Mouse (Mus musculus) gastrocnemius, postnatal 14 days (tissue): ENCODE data around the gene Hoxb8. TPM values are rescaled to one million over a fixed set of nuclear protein-coding genes. Genes with fewer than 3 reads are reported as not detected.

Experiments
- DNase-seq: peaks from one replicate; pipeline ENCODE4 v3.0.0; 2021; ENCODE audit warnings: mixed read lengths
- intact Hi-C: fragments of 180-260 bp; cut with DNase I; formaldehyde crosslinking; loops from one replicate; pipeline ENCODE4 v1.15.1; 2025; ENCODE audit warnings: low total_unique reads
- total RNA-seq, 2 experiments: library from RNA; stranded (reverse); gene quantifications; 2 replicates each; pipeline ENCODE4 v1.2.3; 2021

Hoxb8 gene
- total RNA-seq, 2 experiments from 2014 or later: 0.71 to 0.74 TPM

DNA sequence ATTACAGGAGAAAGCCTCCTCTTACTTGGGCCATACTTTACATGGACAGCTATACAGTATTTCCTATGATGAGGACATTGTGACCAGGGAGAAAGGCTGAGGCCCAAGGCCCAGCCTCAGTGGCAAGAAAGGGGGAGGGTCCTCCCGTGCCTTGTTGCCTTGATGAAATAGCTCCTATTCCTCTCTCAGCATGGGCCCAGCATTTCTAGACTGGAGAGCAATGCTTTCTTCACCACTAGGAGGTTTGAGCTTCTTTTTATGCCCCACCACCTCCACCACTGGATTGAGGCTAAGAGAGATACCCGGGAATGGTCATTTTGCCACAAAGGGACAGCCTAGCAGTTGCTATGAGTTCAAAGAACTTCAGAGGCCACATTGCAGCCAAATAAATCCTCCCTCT, 15.3 kb downstream of the Hoxb8 start:
- intact Hi-C loops: no loop called here
- DNase-seq: no peak

DNA sequence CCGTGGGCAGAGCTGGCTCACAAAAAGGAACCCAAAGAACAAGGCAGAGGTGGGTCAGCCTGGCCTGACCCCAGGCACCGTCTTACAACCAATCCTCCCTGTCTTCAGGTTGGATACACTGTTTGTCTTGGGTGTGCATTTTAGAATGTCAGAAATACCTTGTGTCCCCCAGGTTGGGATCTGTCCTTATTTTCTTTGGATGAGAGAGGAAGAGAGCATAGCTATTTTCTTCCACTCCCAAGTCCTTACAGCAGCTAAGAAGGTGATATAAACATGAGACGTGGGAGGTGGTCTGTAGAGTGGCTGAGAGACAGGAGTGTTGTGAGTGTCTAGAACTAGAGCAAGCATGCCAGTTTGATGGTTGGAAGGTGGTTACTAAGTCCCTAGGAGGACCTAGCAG, 15.7 kb downstream of the Hoxb8 start:
- no peak for DNase-seq
- intact Hi-C loops: no loop called here

DNA sequence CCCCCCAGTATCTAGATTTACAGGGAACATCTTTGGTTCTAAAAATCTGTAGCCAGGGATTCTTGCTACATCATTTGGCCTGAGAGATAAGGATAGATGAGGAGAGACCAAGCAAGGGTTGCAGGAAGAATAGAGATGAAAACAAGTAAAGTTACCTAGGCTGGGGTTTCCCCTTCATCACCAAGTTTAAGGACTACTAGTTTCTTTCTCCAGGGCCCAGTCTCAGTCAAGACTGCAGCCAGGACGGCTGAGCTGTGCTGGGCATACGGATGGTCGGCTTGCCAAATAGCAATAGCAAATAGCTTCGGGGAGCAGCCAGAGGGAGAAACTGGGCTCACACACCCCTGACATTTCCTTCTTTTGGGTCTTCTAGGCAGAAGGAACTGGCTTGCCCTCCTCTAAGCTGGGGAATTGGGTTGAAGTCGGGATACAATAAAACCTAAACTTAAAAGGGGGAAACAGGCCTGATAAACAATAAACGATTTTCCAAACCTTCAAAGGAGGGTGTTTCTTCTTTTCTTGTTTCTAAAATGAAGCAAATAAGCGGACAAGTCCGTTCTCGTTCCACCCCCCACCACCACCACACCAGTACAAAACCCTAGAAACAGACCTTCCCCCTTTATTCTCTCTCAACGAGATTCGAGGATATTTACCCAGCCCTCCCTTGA, 16.4 kb downstream of the Hoxb8 start:
- intact Hi-C loops: no loop called here
- DNase-seq: no peak

DNA sequence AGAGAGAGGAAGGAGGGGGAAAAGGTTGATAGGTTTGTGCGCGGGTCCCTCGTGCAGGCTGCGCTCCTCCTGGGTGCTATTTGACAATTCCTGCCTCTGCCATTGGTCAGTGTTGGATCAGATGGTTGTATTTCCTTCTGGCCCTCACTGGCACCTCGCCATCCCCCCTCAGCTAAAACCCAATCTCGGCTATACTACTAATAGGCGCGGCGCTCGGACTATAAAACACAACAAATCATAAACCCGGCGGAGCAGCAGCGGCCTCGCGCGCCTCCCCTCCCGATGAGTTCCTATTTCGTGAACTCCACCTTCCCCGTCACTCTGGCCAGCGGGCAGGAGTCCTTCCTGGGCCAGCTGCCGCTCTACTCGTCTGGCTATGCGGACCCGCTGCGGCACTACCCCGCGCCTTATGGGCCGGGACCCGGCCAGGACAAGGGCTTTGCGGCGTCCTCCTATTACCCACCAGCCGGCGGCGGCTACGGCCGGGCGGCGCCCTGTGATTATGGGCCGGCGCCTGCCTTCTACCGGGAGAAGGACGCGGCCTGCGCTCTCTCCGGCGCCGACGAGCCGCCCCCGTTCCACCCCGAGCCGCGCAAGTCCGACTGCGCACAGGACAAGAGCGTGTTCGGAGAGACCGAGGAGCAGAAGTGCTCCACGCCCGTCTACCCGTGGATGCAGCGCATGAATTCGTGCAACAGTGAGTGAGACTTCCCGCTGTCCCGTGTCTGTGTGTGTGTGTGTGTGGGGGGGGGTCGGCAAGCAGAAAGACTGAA, 17.4 kb downstream of the Hoxb8 start:
- intact Hi-C loops: no loop called here
- DNase-seq: no peak

DNA sequence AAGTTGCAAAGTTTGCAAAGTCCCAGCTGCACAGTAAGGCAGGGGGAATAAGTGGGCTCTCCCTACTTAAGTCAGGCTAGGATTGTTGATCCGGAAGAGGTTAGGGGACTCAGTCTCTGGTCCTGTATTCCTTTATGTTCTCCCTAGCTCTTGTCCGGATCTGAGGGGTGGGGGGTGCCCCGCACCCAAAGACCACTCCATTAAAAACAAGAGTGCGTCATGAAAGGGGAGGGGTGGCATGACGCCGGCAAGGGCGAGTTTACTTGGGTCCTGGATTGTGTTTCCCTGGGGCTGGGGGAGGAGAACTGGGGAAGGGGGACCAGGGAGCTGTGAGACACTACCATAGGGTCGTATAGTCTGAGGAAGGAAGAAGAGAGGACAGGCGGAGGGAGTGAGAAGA, 18.1 kb downstream of the Hoxb8 start:
- intact Hi-C loops: loop anchor here (5.0 to 10.0 kb wide), 2 partner anchors 105 to 238 kb away; no protein-coding TSS in a partner anchor
- no peak for DNase-seq

DNA sequence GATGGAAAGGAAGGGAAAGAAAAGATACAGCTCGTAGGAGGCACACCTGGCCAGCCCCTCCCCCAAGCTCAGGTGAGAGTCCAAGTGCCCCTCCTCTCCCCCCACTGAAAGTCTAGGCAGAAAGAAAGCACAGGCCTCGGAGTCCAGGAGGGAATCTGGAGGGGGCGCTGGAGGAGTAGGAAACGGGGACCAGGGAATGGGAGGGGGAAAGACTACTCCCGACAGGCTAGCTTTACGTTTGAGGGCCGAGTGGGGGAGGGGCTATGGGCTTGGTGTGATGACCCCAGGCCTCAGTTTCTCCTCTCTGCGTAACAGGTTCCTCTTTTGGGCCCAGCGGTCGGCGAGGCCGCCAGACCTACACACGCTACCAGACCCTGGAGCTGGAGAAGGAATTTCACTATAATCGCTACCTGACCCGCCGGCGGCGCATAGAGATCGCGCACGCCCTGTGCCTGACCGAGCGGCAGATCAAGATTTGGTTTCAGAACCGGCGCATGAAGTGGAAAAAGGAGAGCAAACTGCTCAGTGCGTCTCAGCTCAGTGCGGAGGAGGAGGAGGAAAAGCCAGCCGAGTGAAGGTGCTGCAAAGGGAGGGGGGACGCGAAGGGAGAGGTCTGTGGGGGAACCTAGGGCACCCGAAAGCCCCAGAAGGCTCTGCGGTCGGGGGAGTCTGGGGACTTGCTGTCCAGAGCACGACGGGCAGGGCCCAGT, 18.8 kb downstream of the Hoxb8 start:
- intact Hi-C loops: loop anchor here (5.0 to 10.0 kb wide), 2 partner anchors 104 to 237 kb away; no protein-coding TSS in a partner anchor

DNA sequence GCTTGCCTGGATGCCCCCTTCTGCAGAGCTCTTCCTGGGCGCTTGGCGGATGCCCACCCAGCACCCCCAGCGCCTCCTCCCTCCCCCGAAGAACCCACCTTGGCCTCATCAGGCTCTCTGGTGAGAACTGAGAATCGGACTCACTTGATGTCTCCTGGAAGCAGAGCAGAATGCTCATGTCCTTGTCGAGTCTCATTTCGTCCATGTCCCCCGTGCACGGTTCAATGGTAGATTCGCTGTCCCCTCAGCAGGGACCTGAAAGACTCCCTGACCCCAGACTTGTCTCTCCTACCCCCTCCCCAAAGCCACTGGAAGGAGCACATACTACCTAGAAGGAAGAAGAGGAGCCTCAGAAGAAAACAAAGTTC, 19.3 kb downstream of the Hoxb8 start:
- DNase-seq: no peak
- intact Hi-C loops: loop anchor here (5.0 to 10.0 kb wide), 2 partner anchors 104 to 236 kb away; no protein-coding TSS in a partner anchor

More for the DNA sequence above, 18.8 kb downstream of the Hoxb8 start:
- DNase-seq: no peak

DNA sequence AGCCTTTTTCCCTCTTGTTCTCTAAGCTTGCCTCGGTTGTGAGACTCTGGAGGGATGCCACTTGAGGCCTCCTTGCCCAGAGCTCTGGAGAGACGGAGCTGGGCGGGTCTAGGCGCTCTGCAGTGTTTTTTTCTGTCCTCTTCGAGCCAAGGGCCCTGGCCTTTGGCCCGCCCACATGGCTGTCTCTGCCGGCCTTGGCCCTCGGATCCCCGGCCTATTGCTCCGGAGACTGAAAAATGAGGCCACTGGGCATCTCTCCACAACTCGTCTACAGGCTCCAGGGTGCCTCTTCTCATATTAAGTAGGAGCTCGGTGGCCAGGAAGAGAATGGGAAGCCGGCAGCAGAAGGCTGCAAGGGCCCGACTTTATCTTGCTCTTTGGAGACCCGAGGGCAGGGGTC, 20.1 kb downstream of the Hoxb8 start:
- DNase-seq: no peak
- intact Hi-C loops: loop anchor here (5.0 to 10.0 kb wide), 2 partner anchors 103 to 235 kb away; no protein-coding TSS in a partner anchor

DNA sequence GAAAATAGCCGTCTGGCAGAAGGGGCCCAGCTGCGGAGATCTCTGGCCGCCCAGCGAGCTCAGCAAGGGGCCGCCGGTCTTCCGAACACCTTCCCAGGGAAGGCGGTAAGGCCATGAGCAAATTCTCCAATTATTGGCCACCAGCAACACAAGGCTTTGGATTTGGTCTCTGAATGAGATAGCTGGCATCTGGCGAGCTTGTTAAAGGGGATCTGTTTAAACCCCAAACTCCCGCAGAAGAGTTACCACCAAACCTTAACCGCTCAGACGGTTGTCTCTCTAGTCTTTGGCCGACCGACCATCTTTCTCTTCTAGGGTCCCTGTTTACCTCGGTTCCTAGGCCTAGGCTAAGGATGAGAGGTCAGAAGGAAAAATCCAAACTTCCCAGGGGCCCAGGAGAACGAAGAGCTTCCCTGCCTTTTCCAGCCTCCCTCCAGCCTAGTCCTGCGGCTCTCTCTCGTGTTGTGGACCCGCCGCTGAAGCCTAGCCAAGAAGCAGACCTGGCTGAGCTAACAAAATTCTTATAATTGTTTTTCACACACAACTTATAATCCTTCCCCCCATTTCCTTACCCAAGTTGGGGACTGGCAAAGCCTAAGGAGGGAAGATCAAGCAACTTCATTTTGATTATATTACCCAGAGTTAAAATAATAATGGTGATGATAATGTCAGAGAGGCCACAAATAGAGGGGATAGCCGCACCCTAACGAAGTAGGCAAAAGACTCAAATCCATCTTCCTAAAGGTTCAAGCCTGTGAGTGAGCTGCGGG, 20.9 kb downstream of the Hoxb8 start:
- intact Hi-C loops: loop anchor here (5.0 to 10.0 kb wide), 2 partner anchors 102 to 235 kb away; no protein-coding TSS in a partner anchor
- no peak for DNase-seq

DNA sequence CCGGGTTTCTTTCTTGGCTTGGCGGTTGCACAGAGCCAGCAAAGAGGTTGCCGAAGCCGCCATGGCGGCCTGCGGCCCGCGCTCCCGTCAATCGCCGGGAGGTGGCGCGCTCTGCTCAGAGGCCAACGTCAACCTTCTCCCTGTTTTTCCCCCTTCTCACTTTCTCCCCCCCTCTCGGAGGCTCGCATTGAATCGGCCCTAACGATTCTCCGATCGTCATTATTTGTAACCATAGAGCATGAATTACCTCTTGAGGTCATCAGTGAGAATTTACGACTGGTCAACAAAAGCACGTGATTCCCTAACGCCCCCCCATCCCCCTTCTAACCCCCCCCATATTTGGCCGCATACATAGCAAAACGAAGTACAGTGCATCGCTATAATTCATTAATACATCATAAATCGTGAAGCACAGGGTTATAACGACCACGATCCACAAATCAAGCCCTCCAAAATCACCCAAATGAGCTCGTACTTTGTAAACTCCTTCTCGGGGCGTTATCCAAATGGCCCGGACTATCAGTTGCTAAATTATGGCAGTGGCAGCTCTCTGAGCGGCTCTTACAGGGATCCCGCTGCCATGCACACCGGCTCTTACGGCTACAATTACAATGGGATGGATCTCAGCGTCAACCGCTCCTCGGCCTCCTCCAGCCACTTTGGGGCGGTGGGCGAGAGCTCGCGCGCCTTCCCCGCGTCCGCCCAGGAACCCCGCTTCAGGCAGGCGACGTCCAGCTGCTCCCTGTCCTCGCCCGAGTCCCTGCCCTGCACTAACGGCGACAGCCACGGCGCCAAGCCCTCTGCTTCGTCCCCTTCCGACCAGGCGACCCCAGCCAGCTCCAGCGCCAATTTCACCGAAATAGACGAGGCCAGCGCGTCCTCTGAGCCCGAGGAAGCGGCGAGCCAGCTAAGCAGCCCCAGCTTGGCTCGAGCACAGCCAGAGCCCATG, 21.7 kb downstream of the Hoxb8 start, which contains the start of gene Hoxb5:
Gene Hoxb5, plus strand, starts transcription at position 186 of the 949 bp plus-strand sequence.
- intact Hi-C loops: loop anchor here (5.0 to 10.0 kb wide), 2 partner anchors 101 to 234 kb away; no protein-coding TSS in a partner anchor
- peak; percentile 66 for DNase-seq

DNA sequence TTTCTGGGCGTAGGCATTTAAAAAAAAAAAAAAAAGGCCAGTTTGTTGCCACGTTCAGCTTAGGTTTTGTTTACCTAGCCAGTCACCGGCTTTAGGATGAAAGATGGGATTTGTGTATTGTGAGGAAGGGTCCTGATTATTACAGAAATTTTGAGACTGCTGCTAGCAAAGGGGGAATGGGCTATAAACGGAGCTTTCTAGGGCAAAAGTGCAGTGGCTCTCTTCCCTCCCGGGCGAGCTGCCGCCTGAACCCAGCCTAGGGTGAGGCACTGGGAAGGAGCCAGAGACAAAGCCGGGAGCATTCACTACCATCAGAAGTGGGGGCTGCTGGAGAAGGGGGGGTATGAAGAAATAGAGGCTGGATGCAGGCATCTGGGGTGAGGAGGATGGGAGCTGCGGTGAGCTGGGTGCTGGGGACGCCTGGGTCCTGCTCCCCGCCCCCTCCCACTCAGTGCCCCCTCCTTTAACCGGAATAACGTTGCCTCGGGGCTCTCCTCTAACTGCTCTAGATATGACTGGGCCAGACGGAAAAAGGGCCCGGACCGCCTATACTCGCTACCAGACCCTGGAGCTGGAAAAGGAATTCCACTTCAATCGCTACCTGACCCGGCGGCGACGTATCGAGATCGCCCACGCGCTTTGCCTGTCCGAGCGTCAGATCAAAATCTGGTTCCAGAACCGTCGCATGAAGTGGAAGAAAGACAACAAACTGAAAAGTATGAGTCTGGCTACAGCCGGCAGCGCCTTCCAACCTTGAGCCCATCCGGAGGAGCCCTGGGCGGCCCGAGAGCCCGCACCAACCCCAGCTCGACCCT, 22.9 kb downstream of the Hoxb8 start:
- intact Hi-C loops: loop anchor here (5.0 to 10.0 kb wide), 2 partner anchors 100 to 233 kb away; no protein-coding TSS in a partner anchor
- no peak for DNase-seq

DNA sequence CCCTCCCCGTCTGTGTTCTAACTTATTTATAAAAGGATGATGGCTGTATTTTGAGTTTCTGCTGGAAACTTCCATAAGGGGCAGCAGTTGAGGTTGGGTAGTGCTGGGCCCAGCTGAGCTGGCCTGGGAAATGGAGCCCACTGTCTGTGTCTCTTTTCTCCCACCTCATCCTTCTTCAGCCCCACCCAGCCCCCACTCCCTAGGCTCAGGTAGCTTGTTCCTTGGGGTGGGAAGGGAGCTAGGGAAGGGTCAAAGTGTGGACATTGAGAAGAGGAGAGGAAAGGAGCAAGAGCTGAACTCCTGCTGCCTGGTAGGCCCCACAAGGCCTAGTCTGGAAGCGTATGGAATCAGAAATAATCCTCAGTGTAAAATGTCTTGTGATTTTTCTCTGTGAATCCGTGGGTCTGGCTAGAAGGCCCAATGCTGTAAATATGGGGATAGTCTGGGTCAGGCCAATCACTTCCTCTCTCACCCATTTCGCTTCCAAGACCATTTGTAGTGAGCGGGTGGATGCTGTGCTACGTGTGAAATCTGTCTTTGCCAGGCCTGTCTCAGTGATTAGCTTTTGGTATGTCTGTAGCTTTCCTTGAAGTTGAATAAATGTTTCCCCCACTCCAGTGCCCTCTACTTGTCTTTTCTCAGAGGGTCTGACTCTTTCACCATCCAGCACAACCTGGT, 23.9 kb downstream of the Hoxb8 start:
- no peak for DNase-seq
- intact Hi-C loops: loop anchor here (10.0 kb wide), 1 partner anchor 99 kb away; no protein-coding TSS in a partner anchor

DNA sequence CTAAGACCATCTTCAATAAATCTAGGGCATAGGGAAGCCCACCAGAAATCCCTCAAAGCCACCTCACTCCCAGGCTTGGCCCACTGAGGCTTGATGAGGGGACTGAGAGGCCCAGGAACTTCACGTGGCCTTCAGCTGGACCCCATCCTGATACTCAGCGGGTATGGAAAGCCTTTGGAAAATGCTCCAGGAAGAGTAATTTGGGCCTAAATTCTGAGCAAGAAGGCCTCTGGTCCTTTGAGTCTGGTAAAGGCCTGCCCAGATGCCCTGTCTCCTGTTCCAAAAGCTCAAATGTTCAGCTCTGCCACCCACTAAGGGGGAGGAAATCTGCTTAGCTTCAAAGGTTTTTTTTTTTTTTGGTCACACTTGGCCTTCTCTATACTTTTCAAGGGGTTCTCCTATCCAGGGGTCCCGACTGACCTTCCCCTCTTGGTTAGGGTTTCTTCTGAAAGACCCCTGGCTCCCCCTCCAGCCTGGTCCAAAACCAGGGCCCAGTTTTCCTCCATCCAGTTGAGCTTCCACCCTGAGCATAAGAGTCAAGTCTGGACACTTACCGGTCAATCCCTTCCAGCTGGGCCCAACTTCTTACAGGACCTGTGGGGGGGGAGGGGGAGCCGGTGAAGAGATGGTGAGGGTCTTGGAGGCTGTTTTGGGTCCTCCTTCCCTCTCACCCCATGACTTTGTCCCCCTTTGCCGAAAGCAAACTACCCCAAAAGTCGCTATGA, 24.6 kb downstream of the Hoxb8 start:
- intact Hi-C loops: loop anchor here (10.0 kb wide), 1 partner anchor 98 kb away; no protein-coding TSS in a partner anchor
- DNase-seq: no peak

DNA sequence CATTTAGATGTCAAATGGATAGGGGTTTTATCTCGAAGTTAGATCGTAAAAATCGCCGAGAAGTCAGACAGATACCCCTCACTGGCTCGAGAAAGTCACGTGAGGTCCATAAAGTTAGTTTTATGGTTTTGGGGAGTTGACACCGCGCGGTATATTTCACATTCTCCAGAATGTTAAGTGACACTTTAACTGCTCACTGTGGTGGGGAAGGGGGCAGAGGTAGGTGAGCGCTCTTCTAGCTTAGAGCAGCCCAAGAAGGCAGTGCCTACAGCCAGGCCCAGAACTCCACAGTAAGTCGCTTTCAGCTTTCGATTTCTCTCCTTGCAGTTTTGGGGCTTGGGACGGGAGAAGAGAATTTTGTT, 25.2 kb downstream of the Hoxb8 start:
- intact Hi-C loops: loop anchor here (10.0 kb wide), 1 partner anchor 98 kb away; no protein-coding TSS in a partner anchor
- no peak for DNase-seq

DNA sequence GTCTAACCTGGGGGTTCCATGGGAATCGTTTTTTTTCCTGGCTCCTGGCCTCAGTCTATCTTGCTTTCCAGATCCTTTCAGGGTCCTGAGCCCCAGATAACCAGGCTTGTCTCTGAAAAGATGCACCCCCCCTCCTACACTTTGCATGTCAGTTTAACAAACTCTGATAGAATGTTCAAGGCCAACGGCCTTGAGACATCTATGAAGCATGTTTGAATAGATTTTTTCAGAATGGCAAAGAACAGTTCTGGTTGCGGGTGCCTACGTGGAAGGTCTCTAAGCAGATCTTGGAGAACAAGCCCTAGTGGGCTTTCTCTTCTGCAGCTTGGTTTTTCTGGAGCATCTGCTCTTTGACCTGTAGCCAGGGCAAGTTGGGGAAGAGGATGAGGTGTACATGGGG, 27.1 kb downstream of the Hoxb8 start:
- DNase-seq: no peak
- intact Hi-C loops: loop anchor here (10.0 kb wide), 1 partner anchor 96 kb away; no protein-coding TSS in a partner anchor

DNA sequence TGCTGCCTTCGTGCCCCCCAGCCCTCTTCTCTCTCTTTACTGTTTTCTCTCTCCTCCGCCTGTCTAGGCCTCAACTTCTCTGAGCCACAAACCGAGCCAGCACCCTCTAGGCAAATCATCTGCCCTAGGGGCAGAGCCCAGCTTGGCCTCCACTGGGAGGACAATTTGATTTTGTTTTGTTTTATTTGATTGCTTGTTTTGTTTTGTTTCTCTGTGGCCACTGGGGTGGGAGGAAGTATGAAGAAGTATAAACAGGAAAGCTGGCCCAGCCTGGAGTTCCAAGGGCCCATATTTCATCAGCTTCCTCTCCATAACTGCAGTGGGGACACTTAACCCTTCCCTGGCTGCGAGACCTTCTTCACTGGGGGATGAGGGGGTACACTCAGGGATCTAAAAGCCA, 27.6 kb downstream of the Hoxb8 start:
- DNase-seq: no peak
- intact Hi-C loops: loop anchor here (10.0 kb wide), 1 partner anchor 96 kb away; no protein-coding TSS in a partner anchor
